ENCODE assay signal across 14 mouse cellular contexts in genomic region chr2:78064321-78065037, GRCm38 (mm10).
A peak's percentile ranks its signal among the peaks of the same experiment; 100 is the strongest.
DNase-seq lines count a peak whose midpoint lies in the region; ATAC-seq lines count a peak whose summit lies in the region.
"Had no signal": no experiment of that assay in that cellular context is flagged by ENCODE, and none has a peak within 500 bp of the region (broad histone marks: within the 10 kb centered on the region; RNA-seq: fewer than 3 reads in every experiment).

No protein-coding gene starts in this region.

- no peaks in the 10 kb centered on the region for H3K9me3 ChIP-seq in embryonic facial prominence, embryonic 11.5 days (replicated peaks; ENCODE audit: control insufficient read depth, low read length)
- H3K9me3 ChIP-seq in hindbrain, embryonic 12.5 days (replicated peaks): no peaks in the 10 kb centered on the region
- no peaks in the 10 kb centered on the region for H3K9me3 ChIP-seq in midbrain, embryonic 13.5 days
- H3K9me3 ChIP-seq: hindbrain, embryonic 15.5 days had no signal

- ATAC-seq in embryonic facial prominence, embryonic 11.5 days (replicated peaks; ENCODE audit: insufficient number of reproducible peaks, low FRiP score, low TSS enrichment, low read depth): 0 out of 2 replicates have a peak, but pooled peaks have one; percentile 70
- ATAC-seq in hindbrain, embryonic 12.5 days (ENCODE audit: low FRiP score): peak; percentile 69
- peak; percentile 84 for ATAC-seq in midbrain, embryonic 13.5 days

- no peaks in the 10 kb centered on the region for H3K27me3 ChIP-seq in embryonic facial prominence, embryonic 11.5 days (ENCODE audit: control insufficient read depth, insufficient read depth, low read length)
- H3K27me3 ChIP-seq in hindbrain, embryonic 12.5 days: peaks cover 12% of the 10 kb centered on the region
- H3K27me3 ChIP-seq in midbrain, embryonic 13.5 days: peaks cover 26% of the 10 kb centered on the region
- H3K27me3 ChIP-seq: hindbrain, embryonic 15.5 days had no signal

- H3K27ac ChIP-seq in embryonic facial prominence, embryonic 11.5 days (replicated peaks; ENCODE audit: low read depth, low read length): no peak overlapping the region
- no peak overlapping the region; the same call in 1 of the 2 replicates for H3K27ac ChIP-seq in hindbrain, embryonic 12.5 days
- H3K27ac ChIP-seq in midbrain, embryonic 13.5 days: 0 out of 2 replicates have a peak overlapping the region, but pooled peaks have one; percentile 25
- H3K27ac ChIP-seq: hindbrain, embryonic 15.5 days had no signal

- peaks cover 5% of the 10 kb centered on the region; the same call in 1 of the 2 replicates for H3K4me1 ChIP-seq in embryonic facial prominence, embryonic 11.5 days (ENCODE audit: control insufficient read depth, insufficient read depth, low read length)
- no peaks in the 10 kb centered on the region; the same call in 1 of the 2 replicates for H3K4me1 ChIP-seq in hindbrain, embryonic 12.5 days
- peaks cover 7% of the 10 kb centered on the region for H3K4me1 ChIP-seq in midbrain, embryonic 13.5 days (replicated peaks)

- no peaks in the 10 kb centered on the region for H3K36me3 ChIP-seq in embryonic facial prominence, embryonic 11.5 days (replicated peaks; ENCODE audit: control insufficient read depth, insufficient read depth, low read depth, low read length)
- no peaks in the 10 kb centered on the region for H3K36me3 ChIP-seq in hindbrain, embryonic 12.5 days
- no peaks in the 10 kb centered on the region for H3K36me3 ChIP-seq in midbrain, embryonic 13.5 days
- H3K36me3 ChIP-seq: hindbrain, embryonic 15.5 days had no signal

- WGBS in embryonic facial prominence, embryonic 11.5 days: 27% methylated on average over 16 of the region's 16 CpGs
- 28% methylated on average over 16 of the region's 16 CpGs for WGBS in hindbrain, embryonic 12.5 days
- WGBS in midbrain, embryonic 13.5 days: 28% methylated on average over 16 of the region's 16 CpGs

- H3K9ac ChIP-seq in embryonic facial prominence, embryonic 11.5 days (replicated peaks; ENCODE audit: low read length): no peak overlapping the region
- no peak overlapping the region for H3K9ac ChIP-seq in hindbrain, embryonic 12.5 days
- no peak overlapping the region for H3K9ac ChIP-seq in midbrain, embryonic 13.5 days (replicated peaks)
- H3K9ac ChIP-seq: hindbrain, embryonic 15.5 days had no signal

- H3K4me3 ChIP-seq in embryonic facial prominence, embryonic 11.5 days (ENCODE audit: low read depth, low read length): no peak overlapping the region
- no peak overlapping the region for H3K4me3 ChIP-seq in hindbrain, embryonic 12.5 days
- H3K4me3 ChIP-seq in midbrain, embryonic 13.5 days (replicated peaks): no peak overlapping the region
- H3K4me3 ChIP-seq: hindbrain, embryonic 15.5 days had no signal

- peak; percentile 29 for DNase-seq in Muller cell, postnatal 12 days (ENCODE audit: inconsistent ontology term)
- DNase-seq in embryonic facial prominence, embryonic 11.5 days (ENCODE audit: low spot score): peak; percentile 78
- no peak for DNase-seq in urinary bladder, postnatal 36 days (ENCODE audit: low spot score in 2 of 2)
- no peak for DNase-seq in kidney, postnatal 14 days
- DNase-seq in thymus, adult 18-20 months: no peak
- DNase-seq in left cerebral cortex, adult 9 months (ENCODE audit: low spot score in 2 of 2): no peak
- DNase-seq: cerebellum, adult 8-10 months; kidney, postnatal 10 days; lung, postnatal 14 days; right cerebral cortex, postnatal 14 days had no signal

- no peak overlapping the region for H3K4me2 ChIP-seq in embryonic facial prominence, embryonic 11.5 days (ENCODE audit: low read depth, low read length)
- H3K4me2 ChIP-seq in hindbrain, embryonic 12.5 days (replicated peaks): no peak overlapping the region
- peak overlapping the region; percentile 29 for H3K4me2 ChIP-seq in midbrain, embryonic 13.5 days (replicated peaks)
- H3K4me2 ChIP-seq: heart, embryonic 11.5 days; hindbrain, embryonic 15.5 days had no signal

Comparison
In these comparisons a context has a peak if more than half of its experiments do, and no peak if none do; other contexts are left out.
1. DNase-seq: peak in Muller cell, postnatal 12 days (single experiment) and embryonic facial prominence, embryonic 11.5 days (single experiment); none in urinary bladder, postnatal 36 days (0 of 2), kidney, postnatal 14 days (single experiment), thymus, adult 18-20 months (0 of 2) and left cerebral cortex, adult 9 months (0 of 2).
2. Peak in every context shown above with its lines, with median percentiles within 50 percentile points of each other: ATAC-seq.